Mouse (Mus musculus) embryonic facial prominence, embryonic 10.5 days (tissue): Measurements from ENCODE around the gene E130308A19Rik. TPM values are rescaled to one million over a fixed set of nuclear protein-coding genes. Genes with fewer than 3 reads are reported as not detected.
"Not testable (repeated sequence)": the region's sequence is repeated elsewhere in the genome, so short reads cannot be mapped to it uniquely, and the experiment has no call there.

ENCODE experiments used
- DNase-seq: peaks from one replicate; pipeline ENCODE4 v3.0.0-alpha.2; 2017; ENCODE audit warnings: low spot score
- H3K27ac ChIP-seq: fragments of 300-500 bp; sonication (generic); replicated peaks from 2 replicates; pipeline ENCODE4 v1.5.1; 2016; ENCODE audit warnings: mild to moderate bottlenecking
- H3K27me3 ChIP-seq: fragments of 300-500 bp; sonication (generic); replicated peaks from 2 replicates; pipeline ENCODE4 v1.6.1; 2016; ENCODE audit warnings: low read depth, mild to moderate bottlenecking; ENCODE audit not compliant: poor library complexity, severe bottlenecking
- H3K36me3 ChIP-seq: fragments of 300-500 bp; sonication (generic); replicated peaks from 2 replicates; pipeline ENCODE4 v1.6.1; 2016; ENCODE audit warnings: mild to moderate bottlenecking, moderate library complexity
- H3K4me1 ChIP-seq: fragments of 300-500 bp; sonication (generic); 2 replicates; pipeline ENCODE4 v1.6.1; 2016
- H3K4me3 ChIP-seq: fragments of 300-500 bp; sonication (generic); 2 replicates; pipeline ENCODE4 v1.5.1; 2016; ENCODE audit warnings: mild to moderate bottlenecking, moderate library complexity
- H3K9me3 ChIP-seq: fragments of 300-500 bp; sonication (generic); 2 replicates; pipeline ENCODE4 v1.6.1; 2016; ENCODE audit warnings: mild to moderate bottlenecking
- WGBS: fragments of 180-500 bp; shearing (Covaris S2); methylation state at CpG from one replicate; pipeline ENCODE4 v1.1.7; 2016; 5-methylcytosine and 5-hydroxymethylcytosine counted together
- polyA plus RNA-seq: library from polyadenylated mRNA; unstranded; fragments of >200 nt; fragmentation: Nextera tagmentation; extraction: Ambion mirVana; gene quantifications from 2 replicates; pipeline ENCODE4 v1.2.1, GENCODE M21; 2016

Gene E130308A19Rik
- polyA plus RNA-seq, 1 experiment from 2014 or later, result 41.1 TPM

DNA sequence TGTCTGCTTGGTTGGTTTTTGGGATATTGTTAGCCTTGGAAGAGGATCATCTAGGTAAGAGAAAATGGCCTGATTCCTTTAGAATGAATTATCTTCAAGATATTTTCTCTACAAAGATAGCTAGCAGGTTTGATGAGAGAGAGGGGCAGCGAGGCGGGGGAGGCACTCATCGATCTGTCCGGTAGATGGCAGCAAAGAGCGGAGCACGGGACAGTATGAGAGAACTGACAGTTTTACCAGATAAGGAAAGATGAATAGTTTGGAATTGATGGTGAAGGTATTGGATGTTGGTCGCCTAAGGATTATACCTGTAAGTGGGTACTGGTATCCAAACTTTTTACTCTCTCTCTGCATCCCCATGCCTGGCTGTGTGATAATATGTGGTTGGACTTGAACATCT, 160.7 kb downstream of the E130308A19Rik start:
- DNase-seq, result peak; percentile 80
- Histone ChIP-seq H3K27ac (no peak overlapping the region), H3K4me1 (peaks cover 8% of the 10 kb centered on the region), H3K9me3 (no peaks in the 10 kb centered on the region), H3K27me3 (no peaks in the 10 kb centered on the region), H3K4me3 (no peak overlapping the region), H3K36me3 (no peaks in the 10 kb centered on the region)
- WGBS, result 1% methylated on average over 7 of the region's 7 CpGs

DNA sequence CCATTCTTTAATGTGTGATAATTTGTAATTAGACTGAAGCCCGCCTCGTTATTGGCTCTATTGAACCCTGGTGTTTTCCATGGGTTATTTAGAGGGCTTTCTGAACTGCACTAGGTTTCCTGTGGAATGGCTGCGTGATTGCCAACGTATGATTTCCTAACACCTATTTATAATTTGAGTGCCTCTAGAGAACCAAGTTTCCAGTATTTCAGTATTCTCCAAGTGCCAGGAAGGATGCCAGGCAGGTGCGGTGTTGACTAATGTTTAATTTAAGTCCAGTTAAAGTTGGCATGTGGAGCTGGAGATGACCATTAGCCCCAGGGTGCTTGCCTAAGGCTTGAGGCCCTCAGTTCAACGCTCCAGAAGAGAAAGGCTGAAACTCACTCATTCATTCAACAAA, 161.1 kb downstream of the E130308A19Rik start:
- no peak overlapping the region for H3K27ac ChIP-seq
- H3K9me3 ChIP-seq, result no peaks in the 10 kb centered on the region
- peaks cover 4% of the 10 kb centered on the region for H3K4me1 ChIP-seq
- no peak overlapping the region for H3K4me3 ChIP-seq
- H3K36me3 ChIP-seq, result no peaks in the 10 kb centered on the region
- WGBS, result 65% methylated on average over 6 of the region's 6 CpGs
- DNase-seq, result no peak
- H3K27me3 ChIP-seq, result no peaks in the 10 kb centered on the region

GRCm38 (mm10) chr4:59789015-59789414, 163.0 kb downstream of the E130308A19Rik start:
- H3K4me3 ChIP-seq, result no peak overlapping the region
- H3K36me3 ChIP-seq, result no peaks in the 10 kb centered on the region
- DNase-seq, result no peak
- H3K27ac ChIP-seq, result no peak overlapping the region
- no peaks in the 10 kb centered on the region for H3K9me3 ChIP-seq
- H3K4me1 ChIP-seq, result no peaks in the 10 kb centered on the region
- H3K27me3 ChIP-seq, result no peaks in the 10 kb centered on the region

DNA sequence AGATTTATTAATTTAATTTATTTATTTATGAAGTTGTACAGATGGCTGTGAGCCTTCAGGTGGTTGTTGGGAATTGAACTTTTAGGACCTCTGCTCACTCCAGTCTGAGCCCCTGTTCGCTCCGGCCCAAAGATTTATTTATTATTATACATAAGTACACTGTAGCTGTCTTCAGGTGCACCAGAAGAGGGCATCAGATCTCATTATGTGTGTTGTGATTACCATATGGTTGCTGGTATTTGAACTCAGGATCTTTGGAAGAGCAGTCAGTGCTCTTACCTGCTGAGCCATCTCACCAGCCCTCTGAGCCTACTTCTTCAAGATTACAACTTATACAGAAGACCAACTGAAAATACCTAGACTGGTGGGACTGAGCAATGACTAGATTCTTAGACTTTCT, 167.6 kb downstream of the E130308A19Rik start:
- WGBS, result 95% methylated on average over 2 of the region's 2 CpGs
- H3K4me3 ChIP-seq, result not testable (repeated sequence)

DNA sequence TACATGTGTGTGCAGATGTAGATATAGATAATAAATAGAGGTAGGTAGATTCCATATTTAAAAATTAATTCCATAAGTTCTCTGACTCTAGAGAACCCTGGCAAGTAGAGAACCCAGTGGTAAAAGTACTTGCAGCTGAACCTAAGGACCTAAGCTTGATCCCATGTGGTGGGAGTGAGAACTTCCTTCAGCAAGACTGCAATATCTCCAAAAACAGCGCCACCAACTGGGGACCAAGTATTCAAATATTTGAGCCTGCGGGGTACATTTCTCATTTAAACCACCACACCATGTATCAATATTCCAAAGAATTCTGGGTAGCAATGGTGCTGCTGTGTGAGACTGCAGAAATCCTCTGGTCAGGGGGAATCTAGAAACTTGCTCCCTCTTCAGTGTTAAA, 168.1 kb downstream of the E130308A19Rik start:
- Histone ChIP-seq H3K4me3 (no peak overlapping the region), H3K36me3 (no peaks in the 10 kb centered on the region), H3K9me3 (no peaks in the 10 kb centered on the region), H3K4me1 (no peaks in the 10 kb centered on the region), H3K27me3 (no peaks in the 10 kb centered on the region), H3K27ac (no peak overlapping the region)
- 70% methylated on average over 2 of the region's 2 CpGs for WGBS
- no peak for DNase-seq

More for the DNA sequence above, 167.6 kb downstream of the E130308A19Rik start:
- DNase-seq, H3K27ac ChIP-seq, H3K9me3 ChIP-seq, H3K27me3 ChIP-seq, H3K4me1 ChIP-seq, H3K36me3 ChIP-seq: not testable (repeated sequence)

DNA sequence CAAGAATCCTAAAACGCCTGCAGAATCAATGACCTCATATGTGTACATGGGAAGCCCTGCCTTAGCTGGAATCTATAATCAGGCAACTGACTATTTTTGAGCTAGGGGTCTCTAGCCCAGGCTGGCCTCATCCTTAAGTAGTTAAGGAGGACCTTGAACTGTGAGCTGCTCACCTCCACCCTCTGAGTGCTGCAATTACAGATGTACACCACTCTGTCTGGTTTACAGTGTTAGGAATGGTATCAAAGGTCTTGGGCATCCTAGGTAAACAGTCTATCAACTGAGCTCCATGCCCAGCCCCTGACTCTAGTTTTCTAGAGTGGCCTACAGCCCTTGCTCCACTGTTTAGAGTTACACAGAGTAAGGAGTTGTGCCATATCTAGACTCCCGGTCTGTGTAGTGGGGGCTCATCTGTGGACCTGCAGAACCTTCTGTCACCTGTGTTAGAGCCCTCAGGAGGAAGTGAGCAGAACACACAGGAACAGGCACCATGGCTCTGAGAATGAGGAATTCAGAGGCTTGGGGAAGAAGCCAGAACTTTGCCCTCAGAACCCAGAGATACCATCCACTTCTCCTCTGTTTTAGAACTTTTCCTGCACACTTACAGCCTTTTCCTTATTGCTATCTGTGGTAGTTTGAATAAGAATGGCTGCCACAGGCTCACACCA, 169.9 kb downstream of the E130308A19Rik start:
- no peaks in the 10 kb centered on the region for H3K9me3 ChIP-seq
- H3K4me3 ChIP-seq, result no peak overlapping the region
- DNase-seq, result no peak
- H3K27me3 ChIP-seq, result no peaks in the 10 kb centered on the region
- H3K27ac ChIP-seq, result no peak overlapping the region
- no peaks in the 10 kb centered on the region for H3K4me1 ChIP-seq
- no peaks in the 10 kb centered on the region for H3K36me3 ChIP-seq
- 85% methylated on average over 2 of the region's 2 CpGs for WGBS

DNA sequence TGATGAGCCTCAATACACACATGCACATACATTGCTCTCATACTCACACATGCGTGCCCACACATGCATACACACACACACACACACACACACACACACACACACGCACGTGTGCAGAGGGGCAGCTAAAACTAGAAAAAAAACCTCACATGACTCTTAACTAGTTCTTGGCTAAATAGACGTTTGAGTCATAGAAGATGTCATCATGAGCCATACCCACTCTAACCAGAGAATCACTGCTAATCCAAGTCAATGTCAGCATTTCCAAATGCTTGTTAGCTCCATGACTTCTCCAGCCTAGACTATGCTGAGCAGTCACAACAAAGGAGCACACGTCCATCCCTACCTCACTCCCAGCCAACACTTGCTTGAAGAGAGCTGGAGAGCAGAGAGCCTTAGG, 174.2 kb downstream of the E130308A19Rik start:
- Histone ChIP-seq H3K27ac (no peak overlapping the region), H3K27me3 (peaks cover 3% of the 10 kb centered on the region; the same call in 1 of the 2 replicates), H3K36me3 (no peaks in the 10 kb centered on the region), H3K4me1 (peaks cover 3% of the 10 kb centered on the region), H3K9me3 (no peaks in the 10 kb centered on the region), H3K4me3 (no peak overlapping the region)
- 88% methylated on average over 5 of the region's 5 CpGs for WGBS
- DNase-seq, result no peak

DNA sequence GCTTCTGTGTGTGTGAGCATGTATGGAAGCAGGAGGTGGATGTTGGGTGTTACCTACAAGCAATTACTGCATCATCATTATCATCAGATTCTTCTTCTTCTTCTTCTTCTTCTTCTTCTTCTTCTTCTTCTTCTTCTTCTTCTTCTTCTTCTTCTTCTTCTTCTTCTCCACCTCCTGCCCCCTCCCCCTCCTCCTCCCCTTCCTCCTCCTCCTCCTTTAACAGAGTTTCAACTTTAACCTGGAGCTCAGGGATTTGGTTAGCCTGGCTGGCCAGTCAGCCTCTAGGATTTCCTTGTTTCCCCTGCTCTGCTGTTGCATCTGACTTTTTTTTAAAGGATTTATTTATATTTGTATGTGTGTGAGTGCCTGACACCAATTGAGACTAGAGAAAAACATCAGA, 175.5 kb downstream of the E130308A19Rik start, which contains the start of gene Inip:
Inip (minus strand) TSS at position 101 of the 400 bp plus-strand sequence.
- Histone ChIP-seq H3K27ac (no peak within 1 kb of the TSS), H3K36me3 (no peaks in the 10 kb centered on the region), H3K9me3 (no peaks in the 10 kb centered on the region), H3K4me1 (peaks cover 7% of the 10 kb centered on the region), H3K4me3 (no peak within 1 kb of the TSS), H3K27me3 (peaks cover 3% of the 10 kb centered on the region; the same call in 1 of the 2 replicates)
- DNase-seq, result no peak

DNA sequence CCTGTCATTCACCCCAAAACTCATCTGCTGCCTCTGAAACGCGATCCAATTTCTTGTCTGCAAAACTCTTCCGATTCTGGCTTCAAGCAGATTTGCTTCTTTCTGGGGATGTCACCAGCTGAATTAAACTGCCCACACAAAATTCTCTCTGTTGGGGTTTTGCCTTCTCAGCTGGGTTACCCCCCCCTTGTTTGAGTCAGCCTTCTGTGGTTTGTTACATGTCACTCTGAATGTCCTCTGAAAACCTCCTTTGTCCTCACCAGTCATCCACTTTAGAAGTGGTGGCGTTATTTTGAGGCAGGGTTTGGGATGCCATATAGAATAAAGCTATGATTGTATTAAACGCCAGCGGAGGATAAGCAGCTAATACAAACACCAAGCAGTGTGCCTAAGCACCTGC, 176.1 kb downstream of the E130308A19Rik start:
- WGBS, result 80% methylated on average over 6 of the region's 6 CpGs
- Histone ChIP-seq H3K4me3 (no peak overlapping the region), H3K4me1 (peaks cover 13% of the 10 kb centered on the region), H3K27ac (no peak overlapping the region), H3K27me3 (peaks cover 3% of the 10 kb centered on the region; the same call in 1 of the 2 replicates), H3K9me3 (no peaks in the 10 kb centered on the region), H3K36me3 (no peaks in the 10 kb centered on the region)
- no peak for DNase-seq

DNA sequence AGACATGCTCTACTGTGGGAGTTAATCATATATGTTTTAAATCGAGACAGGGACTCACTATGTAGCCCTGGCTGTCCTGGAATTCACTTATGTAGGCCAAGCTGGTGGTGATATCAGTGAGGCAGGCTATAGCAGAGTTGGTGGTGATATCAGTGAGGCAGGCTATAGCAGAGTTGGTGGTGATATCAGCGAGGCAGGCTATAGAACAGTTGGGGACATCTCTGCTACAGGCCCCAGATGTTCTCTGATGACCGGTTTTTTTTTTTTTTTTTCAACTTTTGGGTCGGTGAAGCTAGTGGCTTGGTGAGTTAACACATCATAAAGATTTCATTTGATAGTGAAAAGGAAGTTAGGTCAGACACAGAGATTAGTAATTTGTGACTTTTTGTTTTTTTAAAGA, 176.8 kb downstream of the E130308A19Rik start:
- Histone ChIP-seq H3K4me3 (no peak overlapping the region), H3K36me3 (no peaks in the 10 kb centered on the region), H3K9me3 (no peaks in the 10 kb centered on the region), H3K27me3 (peaks cover 3% of the 10 kb centered on the region; the same call in 1 of the 2 replicates), H3K4me1 (peaks cover 19% of the 10 kb centered on the region), H3K27ac (no peak overlapping the region)
- no peak for DNase-seq
- 74% methylated on average over 4 of the region's 4 CpGs for WGBS

DNA sequence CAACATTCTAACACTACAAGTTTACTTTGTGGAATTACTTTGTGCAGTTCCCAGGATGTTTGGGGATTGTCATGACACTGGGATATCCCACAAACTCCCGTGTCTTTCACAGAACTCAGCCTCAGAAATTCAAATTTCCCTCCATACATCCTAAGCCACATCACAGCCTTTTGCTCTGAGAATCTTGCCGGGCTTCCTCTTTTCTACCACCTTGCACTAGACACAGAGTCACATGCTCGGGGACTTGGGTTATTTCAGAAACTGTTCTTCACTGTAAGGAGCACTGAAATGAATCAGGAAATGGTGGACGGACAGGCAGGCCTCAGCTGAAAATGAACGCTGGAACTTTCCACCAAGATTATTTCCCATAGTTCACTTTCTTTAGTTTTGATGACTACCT, 177.3 kb downstream of the E130308A19Rik start:
- peaks cover 21% of the 10 kb centered on the region for H3K4me1 ChIP-seq
- 82% methylated on average over 5 of the region's 5 CpGs for WGBS
- no peak overlapping the region for H3K27ac ChIP-seq
- H3K4me3 ChIP-seq, result no peak overlapping the region
- no peaks in the 10 kb centered on the region for H3K36me3 ChIP-seq
- no peak for DNase-seq
- H3K9me3 ChIP-seq, result no peaks in the 10 kb centered on the region
- peaks cover 3% of the 10 kb centered on the region; the same call in 1 of the 2 replicates for H3K27me3 ChIP-seq

DNA sequence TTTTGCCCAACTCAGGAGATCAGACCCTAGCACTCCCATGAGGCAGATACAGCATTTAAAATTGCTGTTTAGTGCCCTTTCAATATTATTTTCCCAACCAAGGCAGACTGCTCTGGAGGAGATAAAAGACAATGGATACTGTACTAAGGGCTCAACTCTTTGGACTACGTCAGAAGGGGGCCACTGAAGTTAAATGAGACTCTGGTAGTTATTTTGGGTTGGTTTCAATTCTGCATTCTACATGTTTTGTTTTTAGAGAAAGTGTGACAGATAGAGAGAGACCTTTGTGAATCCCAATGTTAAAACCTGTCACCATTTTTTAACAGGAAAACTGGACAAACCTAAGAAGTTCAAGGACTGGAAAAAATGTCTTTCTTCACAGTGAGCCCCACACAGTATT, 178.7 kb downstream of the E130308A19Rik start:
- DNase-seq, result no peak
- Histone ChIP-seq H3K4me1 (peaks cover 21% of the 10 kb centered on the region), H3K36me3 (no peaks in the 10 kb centered on the region), H3K4me3 (peak overlapping the region; percentile 93), H3K27ac (no peak overlapping the region), H3K27me3 (peaks cover 3% of the 10 kb centered on the region; the same call in 1 of the 2 replicates), H3K9me3 (no peaks in the 10 kb centered on the region)
- 86% methylated on average over 1 of the region's 1 CpGs for WGBS

GRCm38 (mm10) chr4:59805181-59805967, 179.4 kb downstream of the E130308A19Rik start, which contains the start of gene Snx30:
Gene Snx30, plus strand, starts transcription at chr4:59805840.
- Histone ChIP-seq H3K27me3 (peaks cover 3% of the 10 kb centered on the region; the same call in 1 of the 2 replicates), H3K9me3 (no peaks in the 10 kb centered on the region), H3K4me3 (peak within 1 kb of the TSS; percentile 93), H3K27ac (peak within 1 kb of the TSS; percentile 90), H3K36me3 (no peaks in the 10 kb centered on the region), H3K4me1 (peaks cover 21% of the 10 kb centered on the region)
- peak; percentile 91 for DNase-seq
- WGBS, result 2% methylated on average over 45 of the region's 45 CpGs
